Mouse (Mus musculus) lung, embryonic 16.5 days (tissue): Measurements from ENCODE around the gene Klk5. TPM values are rescaled to one million over a fixed set of nuclear protein-coding genes. Genes with fewer than 3 reads are reported as not detected.

Experiments used
- ATAC-seq: fragments of 200-750 bp; cut with Nextera tagmentation; 2 replicates; pipeline ENCODE4 v1.8.0; 2017; ENCODE audit warnings: low read depth, mild to moderate bottlenecking, moderate library complexity
- H3K27ac ChIP-seq: fragments of 300-500 bp; sonication (generic); 2 replicates; pipeline ENCODE4 v1.5.1; 2014; ENCODE audit warnings: mild to moderate bottlenecking, control low read depth, low read length
- H3K27me3 ChIP-seq: fragments of 300-500 bp; sonication (generic); 2 replicates; pipeline ENCODE4 v1.6.1; 2014; ENCODE audit warnings: low read depth, low read length, mixed read lengths; ENCODE audit not compliant: control insufficient read depth, insufficient read depth
- H3K36me3 ChIP-seq: fragments of 300-500 bp; sonication (generic); 2 replicates; pipeline ENCODE4 v1.6.1; 2014; ENCODE audit warnings: low read length; ENCODE audit not compliant: control insufficient read depth, insufficient read depth
- H3K4me1 ChIP-seq: fragments of 300-500 bp; sonication (generic); replicated peaks from 2 replicates; pipeline ENCODE4 v1.6.1; 2014; ENCODE audit warnings: low read length, mixed read lengths; ENCODE audit not compliant: control insufficient read depth, insufficient read depth
- H3K4me2 ChIP-seq: fragments of 300-500 bp; sonication (generic); 2 replicates; pipeline ENCODE4 v1.6.1; 2014; ENCODE audit warnings: low read depth, low read length, control low read depth
- H3K4me3 ChIP-seq: fragments of 300-500 bp; sonication (generic); 2 replicates; pipeline ENCODE4 v1.5.1; 2014; ENCODE audit warnings: mild to moderate bottlenecking, low read length, control low read depth
- H3K9ac ChIP-seq: fragments of 300-500 bp; sonication (generic); 2 replicates; pipeline ENCODE4 v1.6.1; 2014; ENCODE audit warnings: low read length, control low read depth
- H3K9me3 ChIP-seq: fragments of 300-500 bp; sonication (generic); 2 replicates; pipeline ENCODE4 v1.6.1; 2016; ENCODE audit warnings: low read length; ENCODE audit not compliant: control insufficient read depth
- WGBS: fragments of 180-500 bp; shearing (Covaris S2); extraction: QIAGEN DNeasy Blood & Tissue Kit; methylation state at CpG from one replicate; pipeline ENCODE4 v1.1.7; 2014; 5-methylcytosine and 5-hydroxymethylcytosine counted together
- polyA plus RNA-seq: library from polyadenylated mRNA; unstranded; fragments of >200 nt; fragmentation: Nextera tagmentation; extraction: Ambion mirVana; gene quantifications from 2 replicates; pipeline ENCODE4 v1.2.1, GENCODE M21; 2015

Klk5 gene
- polyA plus RNA-seq: not detected in 2 replicates

- H3K4me1 ChIP-seq: no peaks in the 10 kb centered on the region
- H3K36me3 ChIP-seq: no peaks in the 10 kb centered on the region
- no peak for ATAC-seq
- H3K27ac ChIP-seq: no peak within 1 kb of the TSS
- H3K9ac ChIP-seq: no peak within 1 kb of the TSS
- no peak within 1 kb of the TSS for H3K4me2 ChIP-seq
- 31% methylated on average over 2 of the region's 3 CpGs for WGBS
- no peaks in the 10 kb centered on the region for H3K9me3 ChIP-seq
- no peaks in the 10 kb centered on the region for H3K27me3 ChIP-seq
- H3K4me3 ChIP-seq: no peak within 1 kb of the TSS
Observed at GRCm38 (mm10) chr7:43841701-43842100, at the start of gene Klk5. Klk5 (plus strand) TSS chr7:43841971.

GRCm38 (mm10) chr7:43796355-43796754 is 45.4 kb upstream of the Klk5 start:
- H3K4me2 ChIP-seq: peak overlapping the region; percentile 87
- H3K4me3 ChIP-seq: peak overlapping the region; percentile 62
- H3K9ac ChIP-seq: peak overlapping the region; percentile 62
- H3K9me3 ChIP-seq: no peaks in the 10 kb centered on the region
- H3K36me3 ChIP-seq: no peaks in the 10 kb centered on the region
- 4% methylated on average over 8 of the region's 8 CpGs for WGBS
- peak; percentile 41; the same call in 1 of the 2 replicates for ATAC-seq
- peaks cover 16% of the 10 kb centered on the region for H3K4me1 ChIP-seq
- H3K27ac ChIP-seq: no peak overlapping the region
- H3K27me3 ChIP-seq: 0 out of 2 replicates have a peak, but pooled peaks cover 5% of the 10 kb centered on the region

GRCm38 (mm10) chr7:43797333-43797769 is 44.4 kb upstream of the Klk5 start, which contains the start of gene Klk8:
Klk8 (plus strand) TSS chr7:43797577.
- ATAC-seq: peak; percentile 34
- H3K27me3 ChIP-seq: 0 out of 2 replicates have a peak, but pooled peaks cover 5% of the 10 kb centered on the region
- peaks cover 16% of the 10 kb centered on the region for H3K4me1 ChIP-seq
- H3K4me2 ChIP-seq: peak within 1 kb of the TSS; percentile 87
- H3K9ac ChIP-seq: peak within 1 kb of the TSS; percentile 62
- peak within 1 kb of the TSS; percentile 62 for H3K4me3 ChIP-seq
- H3K27ac ChIP-seq: no peak within 1 kb of the TSS
- WGBS: 0% methylated on average over 28 of the region's 28 CpGs
- H3K9me3 ChIP-seq: no peaks in the 10 kb centered on the region
- H3K36me3 ChIP-seq: no peaks in the 10 kb centered on the region

DNA sequence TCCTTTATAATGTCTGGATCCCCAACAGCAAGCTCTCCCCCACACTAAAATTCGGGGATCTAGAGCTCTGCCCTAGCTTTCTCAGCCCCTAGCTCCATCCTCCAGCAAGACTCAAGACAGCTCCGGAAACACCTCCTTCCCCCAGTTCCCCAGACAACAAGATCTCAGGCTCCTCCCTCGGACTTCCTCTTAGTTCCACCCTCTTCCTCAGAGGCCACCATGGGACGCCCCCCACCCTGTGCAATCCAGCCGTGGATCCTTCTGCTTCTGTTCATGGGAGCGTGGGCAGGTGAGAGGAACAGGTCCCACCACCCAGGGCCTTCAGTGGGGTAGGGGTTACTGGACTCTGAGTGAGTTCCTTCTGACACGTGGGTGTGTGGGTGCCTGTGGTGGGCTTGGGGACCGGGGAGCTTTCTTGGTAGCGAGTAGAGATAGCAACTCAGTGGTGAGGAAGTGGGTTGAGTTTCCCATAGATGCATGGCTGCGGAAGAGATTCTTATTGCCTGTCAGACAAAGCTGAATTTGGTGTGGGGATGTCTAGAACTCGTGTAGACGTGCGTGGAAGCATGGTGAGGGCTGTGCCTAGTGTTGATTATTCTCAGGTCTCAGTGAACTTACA is 43.8 kb upstream of the Klk5 start:
- Histone ChIP-seq H3K9me3 (no peaks in the 10 kb centered on the region), H3K4me1 (peaks cover 16% of the 10 kb centered on the region), H3K4me3 (peak overlapping the region; percentile 62), H3K27me3 (0 out of 2 replicates have a peak, but pooled peaks cover 5% of the 10 kb centered on the region), H3K27ac (no peak overlapping the region), H3K36me3 (no peaks in the 10 kb centered on the region), H3K9ac (peak overlapping the region; percentile 62), H3K4me2 (peak overlapping the region; percentile 87)
- WGBS: 34% methylated on average over 13 of the region's 13 CpGs
- ATAC-seq: peak; percentile 54

- no peaks in the 10 kb centered on the region for H3K36me3 ChIP-seq
- 70% methylated on average over 7 of the region's 7 CpGs for WGBS
- ATAC-seq: no peak
- no peak overlapping the region for H3K9ac ChIP-seq
- H3K4me3 ChIP-seq: no peak overlapping the region
- no peak overlapping the region for H3K27ac ChIP-seq
- peaks cover 16% of the 10 kb centered on the region for H3K4me1 ChIP-seq
- 0 out of 2 replicates have a peak, but pooled peaks cover 5% of the 10 kb centered on the region for H3K27me3 ChIP-seq
- H3K4me2 ChIP-seq: no peak overlapping the region
- no peaks in the 10 kb centered on the region for H3K9me3 ChIP-seq
Observed at GRCm38 (mm10) chr7:43799876-43800275, 41.9 kb upstream of the Klk5 start.

DNA sequence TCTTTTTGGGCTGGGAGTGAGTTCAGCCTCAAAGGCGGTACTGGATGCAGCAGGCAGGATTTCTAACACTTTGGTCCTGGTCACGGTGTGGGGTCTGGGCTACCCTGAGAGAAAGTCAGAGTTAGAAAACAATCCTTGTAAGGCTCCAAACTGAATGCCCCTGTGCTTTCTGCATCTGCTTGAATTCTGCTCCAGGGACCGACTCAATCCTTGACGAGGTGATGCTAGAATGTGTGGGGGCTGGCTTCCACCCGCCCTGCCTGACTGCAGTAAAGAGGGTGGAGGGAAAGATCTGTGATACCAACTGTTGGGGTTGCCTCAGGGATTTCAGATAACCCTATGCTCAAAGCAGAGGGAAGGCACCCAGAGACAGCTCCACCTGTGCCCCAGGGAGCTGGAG is 30.8 kb upstream of the Klk5 start, which contains the start of gene Klk7:
Klk7 (plus strand) TSS at position 301 of the 400 bp plus-strand sequence.
- Histone ChIP-seq H3K27me3 (no peaks in the 10 kb centered on the region), H3K36me3 (no peaks in the 10 kb centered on the region), H3K9me3 (no peaks in the 10 kb centered on the region), H3K4me3 (no peak within 1 kb of the TSS), H3K27ac (no peak within 1 kb of the TSS), H3K4me1 (no peaks in the 10 kb centered on the region), H3K4me2 (no peak within 1 kb of the TSS), H3K9ac (no peak within 1 kb of the TSS)
- no peak for ATAC-seq
- 31% methylated on average over 5 of the region's 5 CpGs for WGBS

- no peak overlapping the region for H3K4me2 ChIP-seq
- H3K4me1 ChIP-seq: no peaks in the 10 kb centered on the region
- H3K4me3 ChIP-seq: no peak overlapping the region
- H3K9me3 ChIP-seq: no peaks in the 10 kb centered on the region
- ATAC-seq: no peak
- no peak overlapping the region for H3K9ac ChIP-seq
- no peaks in the 10 kb centered on the region for H3K27me3 ChIP-seq
- WGBS: 81% methylated on average over 7 of the region's 7 CpGs
- H3K27ac ChIP-seq: no peak overlapping the region
- no peaks in the 10 kb centered on the region for H3K36me3 ChIP-seq
Observed at GRCm38 (mm10) chr7:43815211-43815610, 26.6 kb upstream of the Klk5 start.

GRCm38 (mm10) chr7:43816746-43817145 is 25.0 kb upstream of the Klk5 start:
- H3K4me3 ChIP-seq: no peak overlapping the region
- no peaks in the 10 kb centered on the region for H3K4me1 ChIP-seq
- no peak overlapping the region for H3K9ac ChIP-seq
- H3K36me3 ChIP-seq: no peaks in the 10 kb centered on the region
- ATAC-seq: no peak
- no peak overlapping the region for H3K27ac ChIP-seq
- no peaks in the 10 kb centered on the region for H3K9me3 ChIP-seq
- no peaks in the 10 kb centered on the region for H3K27me3 ChIP-seq
- H3K4me2 ChIP-seq: no peak overlapping the region

GRCm38 (mm10) chr7:43821581-43821980 is 20.2 kb upstream of the Klk5 start:
- H3K4me1 ChIP-seq: no peaks in the 10 kb centered on the region
- H3K9me3 ChIP-seq: no peaks in the 10 kb centered on the region
- no peak overlapping the region for H3K27ac ChIP-seq
- no peak for ATAC-seq
- 86% methylated on average over 7 of the region's 7 CpGs for WGBS
- H3K27me3 ChIP-seq: no peaks in the 10 kb centered on the region
- H3K4me3 ChIP-seq: no peak overlapping the region
- no peaks in the 10 kb centered on the region for H3K36me3 ChIP-seq
- H3K9ac ChIP-seq: no peak overlapping the region
- H3K4me2 ChIP-seq: no peak overlapping the region
